Mouse (Mus musculus) thymus, adult 18-20 months (tissue): ENCODE measurements around the gene Cln6.
A peak's percentile ranks its signal among the peaks of the same experiment; 100 is the strongest.
"Not testable (repeated sequence)": the region's sequence is repeated elsewhere in the genome, so short reads cannot be mapped to it uniquely, and the experiment has no call there.

Source experiments
- DNase-seq, 2 experiments: peaks; one replicate each; pipeline ENCODE4 v3.0.0; 2022; ENCODE audit warnings: mixed read lengths in 2 of 2

The Cln6 gene

GRCm38 (mm10) chr9:62829877-62830276, 8.7 kb upstream of the Cln6 start:
- DNase-seq: no peak

GRCm38 (mm10) chr9:62834906-62835305, 3.7 kb upstream of the Cln6 start:
- no peak for DNase-seq

GRCm38 (mm10) chr9:62835705-62836446, 2.7 kb upstream of the Cln6 start:
- DNase-seq: no peak

- no peak for DNase-seq
Observed at GRCm38 (mm10) chr9:62837611-62838010, 974 bp upstream of the Cln6 start.

GRCm38 (mm10) chr9:62838146-62838505, 459 bp upstream of the Cln6 start:
- DNase-seq: no peak

- DNase-seq: no peak
Observed at GRCm38 (mm10) chr9:62839172-62839770, 686 bp downstream of the Cln6 start.

- DNase-seq: no peak
Observed at GRCm38 (mm10) chr9:62843356-62844024, 4.9 kb downstream of the Cln6 start.

- DNase-seq: no peak
Observed at GRCm38 (mm10) chr9:62844461-62844860, 5.9 kb downstream of the Cln6 start.

GRCm38 (mm10) chr9:62847694-62848093, 9.1 kb downstream of the Cln6 start:
- peak; percentile 50 to 66 for DNase-seq

GRCm38 (mm10) chr9:62848641-62849040, 10.1 kb downstream of the Cln6 start:
- no peak for DNase-seq

GRCm38 (mm10) chr9:62851571-62851970, 13.0 kb downstream of the Cln6 start:
- DNase-seq: peak; percentile 54 to 74

GRCm38 (mm10) chr9:62854483-62854882, 15.9 kb downstream of the Cln6 start:
- DNase-seq: no peak

- no peak for DNase-seq
Observed at GRCm38 (mm10) chr9:62857216-62857615, 18.6 kb downstream of the Cln6 start.

- DNase-seq: no peak
Observed at GRCm38 (mm10) chr9:62857719-62858261, 19.2 kb downstream of the Cln6 start, which contains the start of gene Calml4. Gene Calml4, plus strand, starts transcription at chr9:62858080.

GRCm38 (mm10) chr9:62858266-62859019, 19.9 kb downstream of the Cln6 start:
- DNase-seq: no peak

GRCm38 (mm10) chr9:62860102-62860501, 21.5 kb downstream of the Cln6 start:
- DNase-seq: not testable (repeated sequence)

- DNase-seq: no peak
Observed at GRCm38 (mm10) chr9:62860866-62861265, 22.3 kb downstream of the Cln6 start.

- DNase-seq: not testable (repeated sequence)
Observed at GRCm38 (mm10) chr9:62869236-62869635, 30.7 kb downstream of the Cln6 start.

GRCm38 (mm10) chr9:62870728-62871127, 32.1 kb downstream of the Cln6 start:
- no peak for DNase-seq

GRCm38 (mm10) chr9:62876966-62877616, 38.5 kb downstream of the Cln6 start:
- no peak for DNase-seq

- DNase-seq: no peak
Observed at GRCm38 (mm10) chr9:62877825-62878224, 39.2 kb downstream of the Cln6 start.

- DNase-seq: no peak
Observed at GRCm38 (mm10) chr9:62881871-62882270, 43.3 kb downstream of the Cln6 start.
